Mouse (Mus musculus): ENCODE measurements at regions not wholly inside any gene's neighbourhood (a gene's known extent, or its start where the extent isn't known, plus 50 kb on each side); places are given as distances from the start of the nearest gene placed in this dataset.
"Not testable (repeated sequence)": the region's sequence is repeated elsewhere in the genome, so short reads cannot be mapped to it uniquely, and the experiment has no call there.

- no peak overlapping the region for H3K4me3 ChIP-seq (replicated peaks; ENCODE audit: insufficient read depth, low read depth, low read length)
- no peaks in the 10 kb centered on the region for H3K27me3 ChIP-seq (ENCODE audit: control insufficient read depth, insufficient read depth, low read length)
- H3K4me1 ChIP-seq (ENCODE audit: control insufficient read depth, insufficient read depth, low read length), result no peaks in the 10 kb centered on the region
- 45% methylated on average over 5 of the region's 5 CpGs for WGBS
- DNase-seq, result no peak
- no peak overlapping the region for H3K27ac ChIP-seq (ENCODE audit: insufficient read depth, low read length)
- TF ChIP-seq POLR2A (IDR thresholded peaks at IDR 0.05; ENCODE audit: borderline replicate concordance, insufficient read depth, low read length) (no peak), CTCF (IDR thresholded peaks at IDR 0.05; ENCODE audit: borderline replicate concordance, insufficient read depth, low read depth, low read length) (no peak)
Observed at GRCm38 (mm10) chr13:52233971-52234370, 297.1 kb downstream of the Diras2 start.

- DNase-seq, result no peak
- WGBS, result 28% methylated on average over 10 of the region's 10 CpGs
- Histone ChIP-seq H3K4me1 (ENCODE audit: control insufficient read depth, insufficient read depth, low read length) (no peaks in the 10 kb centered on the region), H3K4me3 (replicated peaks; ENCODE audit: insufficient read depth, low read depth, low read length) (no peak overlapping the region), H3K27me3 (ENCODE audit: control insufficient read depth, insufficient read depth, low read length) (no peaks in the 10 kb centered on the region), H3K27ac (ENCODE audit: insufficient read depth, low read length) (no peak overlapping the region)
- TF ChIP-seq CTCF (IDR thresholded peaks at IDR 0.05; ENCODE audit: borderline replicate concordance, insufficient read depth, low read depth, low read length) (no peak), POLR2A (IDR thresholded peaks at IDR 0.05; ENCODE audit: borderline replicate concordance, insufficient read depth, low read length) (no peak)
Observed at GRCm38 (mm10) chr13:52236105-52236504, 295.0 kb downstream of the Diras2 start.

GRCm38 (mm10) chr13:52239563-52239962 lies 291.5 kb downstream of the Diras2 start:
- no peak for DNase-seq
- TF ChIP-seq POLR2A (IDR thresholded peaks at IDR 0.05; ENCODE audit: borderline replicate concordance, insufficient read depth, low read length) (no peak), CTCF (IDR thresholded peaks at IDR 0.05; ENCODE audit: borderline replicate concordance, insufficient read depth, low read depth, low read length) (no peak)
- no peak overlapping the region for H3K27ac ChIP-seq (ENCODE audit: insufficient read depth, low read length)
- WGBS, result 98% methylated on average over 1 of the region's 1 CpGs
- H3K4me3 ChIP-seq (replicated peaks; ENCODE audit: insufficient read depth, low read depth, low read length), result no peak overlapping the region
- no peaks in the 10 kb centered on the region for H3K27me3 ChIP-seq (ENCODE audit: control insufficient read depth, insufficient read depth, low read length)
- no peaks in the 10 kb centered on the region for H3K4me1 ChIP-seq (ENCODE audit: control insufficient read depth, insufficient read depth, low read length)

GRCm38 (mm10) chr13:52241761-52242160 lies 289.3 kb downstream of the Diras2 start:
- no peak overlapping the region for H3K27ac ChIP-seq (ENCODE audit: insufficient read depth, low read length)
- no peak overlapping the region for H3K4me3 ChIP-seq (replicated peaks; ENCODE audit: insufficient read depth, low read depth, low read length)
- WGBS, result 56% methylated on average over 1 of the region's 1 CpGs
- TF ChIP-seq POLR2A (IDR thresholded peaks at IDR 0.05; ENCODE audit: borderline replicate concordance, insufficient read depth, low read length) (no peak), CTCF (IDR thresholded peaks at IDR 0.05; ENCODE audit: borderline replicate concordance, insufficient read depth, low read depth, low read length) (no peak)
- no peaks in the 10 kb centered on the region for H3K27me3 ChIP-seq (ENCODE audit: control insufficient read depth, insufficient read depth, low read length)
- no peaks in the 10 kb centered on the region for H3K4me1 ChIP-seq (ENCODE audit: control insufficient read depth, insufficient read depth, low read length)
- DNase-seq, result no peak

GRCm38 (mm10) chr13:52249492-52249891 lies 281.6 kb downstream of the Diras2 start:
- DNase-seq, result no peak
- no peak overlapping the region for H3K27ac ChIP-seq (ENCODE audit: insufficient read depth, low read length)
- 90% methylated on average over 2 of the region's 2 CpGs for WGBS
- H3K4me3 ChIP-seq (replicated peaks; ENCODE audit: insufficient read depth, low read depth, low read length), result no peak overlapping the region
- no peaks in the 10 kb centered on the region for H3K4me1 ChIP-seq (ENCODE audit: control insufficient read depth, insufficient read depth, low read length)
- TF ChIP-seq POLR2A (IDR thresholded peaks at IDR 0.05; ENCODE audit: borderline replicate concordance, insufficient read depth, low read length) (no peak), CTCF (IDR thresholded peaks at IDR 0.05; ENCODE audit: borderline replicate concordance, insufficient read depth, low read depth, low read length) (no peak)
- no peaks in the 10 kb centered on the region for H3K27me3 ChIP-seq (ENCODE audit: control insufficient read depth, insufficient read depth, low read length)

- WGBS, result 62% methylated on average over 4 of the region's 4 CpGs
- no peak for TF ChIP-seq CTCF (IDR thresholded peaks at IDR 0.05; ENCODE audit: borderline replicate concordance, insufficient read depth, low read depth, low read length)
- no peak for TF ChIP-seq POLR2A (IDR thresholded peaks at IDR 0.05; ENCODE audit: borderline replicate concordance, insufficient read depth, low read length)
- Histone ChIP-seq H3K4me1 (ENCODE audit: control insufficient read depth, insufficient read depth, low read length) (no peaks in the 10 kb centered on the region), H3K27ac (ENCODE audit: insufficient read depth, low read length) (no peak overlapping the region), H3K27me3 (ENCODE audit: control insufficient read depth, insufficient read depth, low read length) (no peaks in the 10 kb centered on the region), H3K4me3 (replicated peaks; ENCODE audit: insufficient read depth, low read depth, low read length) (no peak overlapping the region)
- DNase-seq, result no peak
Observed at GRCm38 (mm10) chr13:52250371-52250770, 280.7 kb downstream of the Diras2 start.

- Histone ChIP-seq H3K27ac (ENCODE audit: insufficient read depth, low read length) (no peak overlapping the region), H3K27me3 (ENCODE audit: control insufficient read depth, insufficient read depth, low read length) (no peaks in the 10 kb centered on the region), H3K4me3 (replicated peaks; ENCODE audit: insufficient read depth, low read depth, low read length) (no peak overlapping the region), H3K4me1 (ENCODE audit: control insufficient read depth, insufficient read depth, low read length) (no peaks in the 10 kb centered on the region)
- TF ChIP-seq CTCF (IDR thresholded peaks at IDR 0.05; ENCODE audit: borderline replicate concordance, insufficient read depth, low read depth, low read length), result no peak
- TF ChIP-seq POLR2A (IDR thresholded peaks at IDR 0.05; ENCODE audit: borderline replicate concordance, insufficient read depth, low read length), result no peak
- DNase-seq, result no peak
- 74% methylated on average over 4 of the region's 4 CpGs for WGBS
Observed at GRCm38 (mm10) chr13:52252303-52252702, 278.8 kb downstream of the Diras2 start.

GRCm38 (mm10) chr13:52252726-52253125 lies 278.4 kb downstream of the Diras2 start:
- H3K4me3 ChIP-seq (replicated peaks; ENCODE audit: insufficient read depth, low read depth, low read length); H3K27ac ChIP-seq (ENCODE audit: insufficient read depth, low read length); H3K4me1 ChIP-seq (ENCODE audit: control insufficient read depth, insufficient read depth, low read length); H3K27me3 ChIP-seq (ENCODE audit: control insufficient read depth, insufficient read depth, low read length); DNase-seq: not testable (repeated sequence)
- WGBS, result 33% methylated on average over 6 of the region's 6 CpGs
